Mouse (Mus musculus) right cerebral cortex, postnatal 4 days (tissue): ENCODE measurements at regions not wholly inside any gene's neighbourhood (a gene's known extent, or its start where the extent isn't known, plus 50 kb on each side); places are given as distances from the start of the nearest gene placed in this dataset.

Source experiments
- DNase-seq: peaks from one replicate; pipeline ENCODE4 v3.0.0-alpha.2; 2022

- no peak for DNase-seq
Measured at GRCm38 (mm10) chr8:26226612-26227528, 107.5 kb downstream of the Gm45692 start.

DNA sequence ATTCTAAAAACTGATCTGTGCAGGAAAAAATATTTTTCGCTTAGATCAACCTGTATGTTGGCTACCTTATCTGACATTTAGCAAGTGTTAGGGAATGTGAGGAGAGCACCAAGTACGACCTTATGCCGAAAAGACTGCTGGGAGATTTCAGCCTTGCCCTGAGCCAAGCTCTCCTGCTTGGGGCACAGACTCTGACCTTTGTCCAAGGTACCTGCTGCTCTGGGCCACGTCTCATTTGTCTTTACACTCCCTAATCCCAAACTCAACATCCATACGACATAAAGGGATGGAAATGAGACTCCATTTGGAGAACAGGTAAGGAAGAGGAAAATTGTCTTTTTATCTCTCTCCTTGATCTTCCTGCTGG is 108.2 kb downstream of the Gm45692 start:
- no peak for DNase-seq

- no peak for DNase-seq
Measured at GRCm38 (mm10) chr8:26229548-26229947, 110.2 kb downstream of the Gm45692 start.

DNA sequence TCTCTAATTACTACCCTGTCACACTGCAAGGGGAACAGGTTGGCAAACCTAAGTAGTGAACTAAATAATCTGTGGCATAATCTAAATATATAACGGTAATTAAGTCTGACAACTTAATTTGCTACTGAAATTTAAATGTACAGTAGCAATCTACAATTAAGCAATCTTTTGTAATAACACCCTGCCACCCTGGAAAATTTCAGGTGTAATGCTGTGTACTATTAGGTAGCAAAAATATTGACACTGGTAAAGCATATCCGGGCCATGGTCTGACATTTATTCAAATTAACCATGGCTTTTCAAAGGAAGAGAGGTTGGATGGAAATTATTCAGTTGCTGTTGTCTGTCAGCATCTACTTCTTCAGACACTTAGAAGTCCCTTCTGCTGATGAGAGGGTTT is 119.7 kb downstream of the Gm45692 start:
- no peak for DNase-seq

GRCm38 (mm10) chr8:26239604-26240003 is 120.3 kb downstream of the Gm45692 start:
- no peak for DNase-seq

- DNase-seq: peak; percentile 13
Measured at GRCm38 (mm10) chr8:26243743-26244142, 124.4 kb downstream of the Gm45692 start.

DNA sequence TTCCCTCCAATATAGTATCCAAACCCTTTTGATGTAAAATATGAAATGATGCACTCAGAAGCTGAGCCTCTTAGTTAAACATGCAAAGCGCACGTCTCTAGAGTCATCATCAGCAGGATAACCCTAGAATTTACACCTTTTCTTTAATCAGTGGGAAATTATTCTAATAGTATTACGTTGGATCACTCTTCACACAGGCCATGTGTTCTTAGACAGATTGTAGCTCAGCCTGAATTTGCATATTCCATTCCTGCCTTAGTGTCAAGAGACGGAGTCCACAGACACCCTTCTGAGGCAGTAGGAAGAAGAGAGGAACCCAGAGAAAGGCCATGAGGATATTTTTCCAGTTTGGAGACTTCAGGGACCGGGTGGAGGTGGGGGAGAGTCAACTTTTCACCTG is 125.0 kb downstream of the Gm45692 start:
- no peak for DNase-seq

DNA sequence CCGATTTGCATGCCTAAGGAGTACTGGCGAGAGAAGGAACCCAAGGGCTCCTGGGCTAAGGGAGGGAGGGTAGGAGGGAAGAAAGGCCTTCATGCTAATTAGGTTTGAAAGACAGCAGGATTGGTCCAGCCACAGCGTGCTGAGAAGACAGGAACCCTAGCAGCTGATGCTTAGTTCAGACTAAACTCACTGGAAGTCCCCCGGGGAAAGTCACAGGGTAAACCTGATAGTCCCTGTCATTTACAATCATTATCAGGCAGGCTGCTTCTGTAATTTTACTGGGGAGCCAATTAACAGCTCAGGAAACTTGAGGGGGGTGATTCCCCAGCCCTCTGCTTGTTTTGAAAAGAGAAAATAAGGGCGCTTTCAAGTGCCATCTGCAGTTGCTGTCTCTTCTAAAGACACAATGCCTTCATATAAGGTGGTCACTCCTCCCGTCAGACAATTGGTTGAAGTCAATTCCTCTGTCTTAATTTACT is 135.9 kb downstream of the Gm45692 start:
- DNase-seq: no peak

GRCm38 (mm10) chr8:26260294-26260693 is 141.0 kb downstream of the Gm45692 start:
- DNase-seq: no peak

DNA sequence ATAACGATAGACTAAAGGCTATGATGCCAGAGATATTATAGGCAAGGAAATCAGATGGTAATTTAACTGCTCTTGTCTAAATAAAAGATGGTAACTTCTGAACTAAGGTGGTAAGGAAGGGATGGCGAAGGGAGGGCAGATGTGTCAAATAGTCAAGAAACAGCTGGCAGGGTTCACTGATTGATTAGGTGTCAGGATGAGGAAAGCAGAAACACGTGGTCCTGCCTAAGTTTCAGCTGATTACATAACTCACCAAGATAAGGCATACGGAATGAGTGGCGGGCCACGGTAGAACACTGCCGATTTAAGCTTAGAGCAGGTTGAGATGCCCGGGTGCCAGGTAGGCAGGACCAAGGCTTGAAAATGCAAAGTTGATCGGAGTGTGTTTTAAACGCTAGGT is 143.2 kb downstream of the Gm45692 start:
- no peak for DNase-seq

DNA sequence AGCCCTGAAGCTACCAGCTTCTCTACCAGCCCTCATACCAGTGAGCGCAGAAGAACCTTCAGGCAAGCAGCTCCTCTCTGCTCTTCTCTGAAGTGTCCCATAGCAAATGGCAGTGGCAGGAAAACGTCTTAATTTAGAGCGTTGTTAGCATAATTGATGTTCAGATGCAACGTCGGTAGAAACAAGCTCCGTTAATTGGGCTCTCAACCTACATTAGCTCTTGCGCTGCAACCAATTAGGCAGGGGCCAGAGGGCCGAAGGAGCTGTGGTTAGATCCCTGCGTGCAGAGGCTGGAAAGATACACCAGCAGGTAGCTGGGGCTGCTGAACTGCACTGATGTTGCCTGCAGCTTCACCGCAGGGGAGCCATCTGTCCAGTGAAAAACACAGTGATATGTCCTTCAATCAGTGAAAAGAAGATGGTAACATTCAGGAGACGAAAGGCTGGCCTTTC is 145.6 kb downstream of the Gm45692 start:
- DNase-seq: no peak

DNA sequence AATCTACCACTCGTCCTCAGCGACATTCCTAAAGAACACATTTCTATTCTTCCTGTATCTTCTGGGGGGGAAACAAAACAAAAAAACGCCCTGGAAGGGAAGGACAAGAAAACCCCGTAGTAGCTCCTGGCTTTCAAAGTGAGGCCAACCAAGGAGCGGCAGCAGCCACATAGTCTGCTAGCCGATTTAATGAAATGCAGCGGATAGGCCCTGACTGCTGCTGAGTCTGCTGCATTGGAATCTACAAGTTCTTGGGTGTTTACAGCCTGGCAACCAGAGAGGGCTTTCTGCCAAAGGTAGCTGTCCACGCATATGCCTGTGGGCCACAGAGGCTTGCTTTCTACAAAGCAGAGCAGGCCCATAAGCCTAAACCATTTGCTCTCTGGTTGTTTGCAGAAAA is 146.0 kb downstream of the Gm45692 start:
- no peak for DNase-seq

- DNase-seq: no peak
Measured at GRCm38 (mm10) chr8:26266384-26266783, 147.1 kb downstream of the Gm45692 start.

- DNase-seq: no peak
Measured at GRCm38 (mm10) chr8:26267569-26267968, 148.2 kb downstream of the Gm45692 start.

GRCm38 (mm10) chr8:26268751-26269415 is 149.5 kb downstream of the Gm45692 start:
- DNase-seq: no peak

GRCm38 (mm10) chr8:26272110-26272509 is 152.8 kb downstream of the Gm45692 start:
- DNase-seq: no peak

DNA sequence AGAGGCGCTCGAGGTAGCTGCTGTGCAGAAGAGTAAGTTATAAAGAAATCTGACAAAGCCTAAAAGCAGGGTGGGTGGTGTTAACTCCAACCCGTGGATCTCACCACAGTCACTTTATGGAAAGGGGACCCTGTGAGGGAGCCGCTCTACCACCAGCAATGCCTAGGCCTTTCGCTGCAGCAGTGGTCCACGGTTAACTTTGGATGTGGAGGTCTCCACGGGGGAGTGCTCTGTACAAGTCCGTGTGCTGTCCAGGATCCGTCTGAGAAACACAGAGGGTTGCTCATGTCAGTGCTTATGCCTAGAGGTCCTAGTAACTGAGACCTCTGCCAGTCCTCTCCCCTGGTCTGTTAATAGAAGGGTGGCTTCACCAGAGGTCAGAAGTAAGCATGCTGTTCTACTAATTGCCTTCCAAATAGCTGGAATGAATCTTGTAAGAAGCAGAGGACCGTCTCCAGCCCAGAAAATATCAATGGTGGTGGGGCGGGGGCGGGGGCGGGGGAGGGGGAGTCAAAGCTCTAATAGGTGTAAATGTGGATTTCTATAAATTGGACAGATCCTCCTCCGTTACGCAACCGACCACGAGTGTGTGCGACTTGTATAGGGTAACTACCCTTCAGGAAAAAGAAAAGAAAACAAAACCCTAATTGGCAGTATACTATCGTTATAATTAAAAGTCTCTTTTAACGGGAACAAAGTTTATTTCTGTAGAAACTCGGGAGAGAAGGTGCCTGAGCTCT is 153.5 kb downstream of the Gm45692 start:
- no peak for DNase-seq

- DNase-seq: no peak
Measured at GRCm38 (mm10) chr8:26273415-26273760, 154.1 kb downstream of the Gm45692 start.

DNA sequence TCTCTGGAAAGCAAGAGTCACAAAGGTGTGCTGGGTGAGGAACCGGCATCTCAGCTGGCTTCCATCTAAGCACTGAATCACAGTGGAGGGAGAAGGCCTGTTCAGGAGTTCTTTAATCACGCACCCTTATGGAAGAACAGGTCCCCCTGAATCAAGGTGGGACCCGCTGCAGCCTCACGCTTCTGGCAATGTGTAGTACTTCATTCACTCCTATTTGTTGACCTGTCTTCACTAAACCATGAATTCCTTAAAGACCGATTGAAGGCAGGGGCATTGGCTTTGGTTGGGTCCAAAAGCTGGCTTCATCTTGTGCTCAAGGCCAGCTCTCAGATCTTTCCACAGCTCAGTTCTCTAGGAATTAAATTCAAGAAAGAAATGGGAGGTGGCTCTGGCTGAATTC is 154.5 kb downstream of the Gm45692 start:
- DNase-seq: no peak

- DNase-seq: no peak
Measured at GRCm38 (mm10) chr8:26274481-26274880, 155.1 kb downstream of the Gm45692 start.

GRCm38 (mm10) chr8:26282156-26282935 is 163.0 kb downstream of the Gm45692 start:
- no peak for DNase-seq

DNA sequence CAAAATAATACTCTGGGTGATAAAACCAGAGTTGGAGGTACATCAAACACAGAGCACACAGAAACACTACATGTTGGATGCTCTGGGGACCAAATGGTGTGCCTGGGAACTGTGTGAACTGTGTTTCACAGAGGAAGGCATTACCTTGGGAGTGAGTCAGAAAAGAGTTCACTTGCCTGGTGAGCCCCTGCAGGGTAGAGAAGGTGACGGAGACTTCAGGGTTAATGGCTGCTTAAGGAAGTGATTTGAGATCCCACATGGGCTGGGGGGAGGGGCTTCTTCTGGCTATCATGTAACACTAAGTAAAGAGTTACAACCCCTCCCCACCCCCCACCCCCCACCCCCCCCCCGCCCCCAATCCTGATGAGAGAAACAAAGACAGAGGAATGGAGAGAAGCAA is 164.6 kb downstream of the Gm45692 start:
- DNase-seq: no peak

GRCm38 (mm10) chr8:26287665-26288064 is 168.3 kb downstream of the Gm45692 start:
- no peak for DNase-seq
